8 mouse cellular contexts compared by ENCODE assay signal in the genomic region with DNA sequence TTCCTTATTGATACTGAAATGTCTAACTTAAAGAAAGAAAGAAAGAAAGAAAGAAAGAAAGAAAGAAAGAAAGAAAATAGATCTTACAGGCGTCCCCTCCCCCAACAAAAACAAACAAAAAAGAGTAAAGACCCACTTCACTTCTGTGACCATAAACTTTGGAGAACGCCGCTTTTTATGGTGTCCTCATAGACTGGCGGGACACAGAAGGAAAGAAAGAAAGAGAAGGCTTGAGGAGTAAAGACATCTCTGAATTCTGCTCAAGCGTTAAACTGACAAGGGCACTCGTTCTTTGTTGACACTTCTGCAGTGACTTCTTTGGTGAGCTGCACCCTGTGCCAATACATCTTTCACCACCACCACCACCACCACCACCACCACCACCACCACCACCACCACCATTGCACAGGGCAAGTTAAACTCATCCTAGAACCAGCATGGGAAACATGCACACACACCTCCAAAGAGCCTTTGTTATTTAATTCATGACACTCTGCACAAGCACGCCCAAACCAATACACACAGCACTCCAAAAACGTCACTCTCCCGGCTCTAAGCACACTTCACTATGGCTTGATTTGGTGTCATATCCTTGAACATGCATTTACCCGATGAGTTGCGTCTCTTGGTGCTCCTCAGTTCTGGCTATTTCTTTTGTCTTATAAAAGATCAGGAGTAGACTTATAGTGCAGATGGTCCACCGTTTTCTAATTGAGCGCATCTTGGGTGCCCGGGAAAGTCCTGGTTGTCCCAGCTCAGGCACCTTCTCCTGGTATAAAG. TPM values are rescaled to one million over a fixed set of nuclear protein-coding genes. Genes with fewer than 3 reads are reported as not detected.
DNase-seq lines count a peak whose midpoint lies in the region; ATAC-seq lines count a peak whose summit lies in the region.

No protein-coding gene starts in this region.

- H3K9ac ChIP-seq in lung, embryonic 15.5 days: peak overlapping the region; percentile 46
- H3K9ac ChIP-seq in forebrain, embryonic 16.5 days (replicated peaks; ENCODE audit: low read depth, low read length): peak overlapping the region; percentile 84
- 0 out of 2 replicates have a peak overlapping the region, but pooled peaks have one; percentile 3 for H3K9ac ChIP-seq in limb, embryonic 15.5 days

- peak; percentile 4; the same call in 1 of the 2 replicates for ATAC-seq in lung, embryonic 15.5 days (ENCODE audit: borderline replicate concordance, extremely low read depth, low FRiP score, low TSS enrichment)
- peak; percentile 4 for ATAC-seq in activated CD4-positive, CD25-positive, alpha-beta regulatory T cell, adult 4 months
- ATAC-seq in forebrain, embryonic 16.5 days: peak; percentile 4
- no peak for ATAC-seq in limb, embryonic 15.5 days (ENCODE audit: insufficient number of reproducible peaks, low FRiP score, low TSS enrichment, low read depth)

- peak overlapping the region; percentile 79 for H3K4me2 ChIP-seq in lung, embryonic 15.5 days
- peak overlapping the region; percentile 95 for H3K4me2 ChIP-seq in forebrain, embryonic 16.5 days (ENCODE audit: low read length)
- H3K4me2 ChIP-seq in limb, embryonic 15.5 days: peak overlapping the region; percentile 90

- H3K4me3 ChIP-seq in lung, embryonic 15.5 days: peak overlapping the region; percentile 64
- H3K4me3 ChIP-seq in forebrain, embryonic 16.5 days (replicated peaks; ENCODE audit: low read length): peak overlapping the region; percentile 83
- peak overlapping the region; percentile 56 for H3K4me3 ChIP-seq in limb, embryonic 15.5 days

- DNase-seq in lung, postnatal 36 days: no peak
- DNase-seq in retina, postnatal 1 day: peak; percentile 52
- no peak for DNase-seq in ovary, postnatal 36 days (ENCODE audit: low spot score)
- DNase-seq in adrenal gland, adult 18-20 months (ENCODE audit: low spot score in 2 of 2): no peak

- WGBS in lung, embryonic 15.5 days: under 1% methylated on average over 14 of the region's 14 CpGs
- WGBS in forebrain, embryonic 16.5 days: 0% methylated on average over 14 of the region's 14 CpGs
- under 1% methylated on average over 14 of the region's 14 CpGs for WGBS in limb, embryonic 15.5 days

- H3K4me1 ChIP-seq in lung, embryonic 15.5 days: peaks cover 21% of the 10 kb centered on the region
- peaks cover 16% of the 10 kb centered on the region for H3K4me1 ChIP-seq in forebrain, embryonic 16.5 days (replicated peaks; ENCODE audit: control insufficient read depth, insufficient read depth, low read length)
- H3K4me1 ChIP-seq in limb, embryonic 15.5 days: peaks cover 19% of the 10 kb centered on the region; the same call in 1 of the 2 replicates

- peak overlapping the region; percentile 18 for H3K27ac ChIP-seq in lung, embryonic 15.5 days
- peak overlapping the region; percentile 92 for H3K27ac ChIP-seq in forebrain, embryonic 16.5 days (ENCODE audit: low read length)
- H3K27ac ChIP-seq in limb, embryonic 15.5 days: no peak overlapping the region

- H3K9me3 ChIP-seq in lung, embryonic 15.5 days: no peaks in the 10 kb centered on the region
- no peaks in the 10 kb centered on the region for H3K9me3 ChIP-seq in forebrain, embryonic 16.5 days (ENCODE audit: control insufficient read depth, low read length)
- H3K9me3 ChIP-seq in limb, embryonic 15.5 days: no peaks in the 10 kb centered on the region

- no peaks in the 10 kb centered on the region for H3K27me3 ChIP-seq in lung, embryonic 15.5 days
- H3K27me3 ChIP-seq in forebrain, embryonic 16.5 days (replicated peaks; ENCODE audit: control insufficient read depth, insufficient read depth, low read length): no peaks in the 10 kb centered on the region
- peaks cover 18% of the 10 kb centered on the region for H3K27me3 ChIP-seq in limb, embryonic 15.5 days

- no peaks in the 10 kb centered on the region for H3K36me3 ChIP-seq in lung, embryonic 15.5 days
- H3K36me3 ChIP-seq in forebrain, embryonic 16.5 days (ENCODE audit: control insufficient read depth, insufficient read depth): no peaks in the 10 kb centered on the region
- H3K36me3 ChIP-seq in limb, embryonic 15.5 days: no peaks in the 10 kb centered on the region

RNA-seq across cellular contexts. Expression of a gene that starts 0.6 kb away (rescaled TPM):
- 10.4 and 11.1 TPM in 2 replicates for polyA plus RNA-seq in lung, embryonic 15.5 days (2015; fragmentation: Nextera tagmentation; extraction: Ambion mirVana)
- polyA plus RNA-seq in activated CD4-positive, CD25-positive, alpha-beta regulatory T cell, adult 4 months (2017; shearing (Covaris generic)): 10 to 100 TPM; 44.6 to 56.2 TPM
- polyA plus RNA-seq in forebrain, embryonic 16.5 days (2015; fragmentation: Nextera tagmentation; extraction: Ambion mirVana): 36.3 and 45.5 TPM in 2 replicates
- 4.2 and 4.9 TPM in 2 replicates for polyA plus RNA-seq in limb, embryonic 15.5 days (2015; fragmentation: Nextera tagmentation; extraction: Ambion mirVana)
- total RNA-seq in adrenal gland, adult 18-20 months (2021): 1 to 10 TPM; 1.4 to 2.6 TPM

Comparison
In these comparisons a context has a peak if more than half of its experiments do, and no peak if none do; other contexts are left out.
1. H3K9ac ChIP-seq: peak in every context shown above with its lines; median percentile 84 in forebrain, embryonic 16.5 days; 46 in lung, embryonic 15.5 days; 3 in limb, embryonic 15.5 days.